Mouse (Mus musculus): ENCODE results near the gene Dnajc19.

DNA sequence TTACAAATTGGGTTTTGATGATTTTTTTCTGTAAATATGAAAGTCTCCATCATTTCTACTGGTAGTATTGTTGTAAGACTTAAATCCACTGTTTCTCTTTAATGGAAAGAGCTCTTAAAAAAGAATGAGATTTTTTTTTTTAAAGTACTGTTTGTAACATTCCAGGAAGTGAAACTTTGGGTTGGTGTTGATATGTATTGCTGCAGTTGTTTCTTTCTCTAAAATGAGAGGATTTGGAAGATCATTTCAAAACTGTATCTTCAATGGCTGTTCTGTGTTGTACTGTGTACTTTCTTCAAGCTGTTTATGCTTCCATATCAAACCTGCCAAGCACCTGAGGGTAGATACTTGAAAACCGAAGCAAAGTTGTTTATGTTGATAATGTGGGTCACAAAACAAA lies 46.3 kb downstream of the Dnajc19 start:
- TF ChIP-seq CTCF (conservative IDR thresholded peaks at IDR 0.05; ENCODE audit: low read length) (no peak), POU5F1 (IDR thresholded peaks at IDR 0.05; ENCODE audit: borderline replicate concordance, low read length) (no peak)

Measured in E14TG2a.4 (cell line).